Mouse (Mus musculus): Measurements from ENCODE around the gene Klhl25. TPM values are rescaled to one million over a fixed set of nuclear protein-coding genes. Genes with fewer than 3 reads are reported as not detected.
"Not testable (repeated sequence)": the region's sequence is repeated elsewhere in the genome, so short reads cannot be mapped to it uniquely, and the experiment has no call there.

Klhl25 gene
- polyA plus RNA-seq, 1 experiment = 9.4 TPM

- Histone ChIP-seq H3K27ac (ENCODE audit: insufficient read depth, low read depth, low read length) (no peak overlapping the region), H3K27me3 (ENCODE audit: control insufficient read depth, insufficient read depth, low read length) (no peaks in the 10 kb centered on the region), H3K36me3 (ENCODE audit: control insufficient read depth, insufficient read depth, low read length) (peaks cover 7% of the 10 kb centered on the region; the same call in 1 of the 2 replicates), H3K4me3 (ENCODE audit: low read depth, low read length) (no peak overlapping the region), H3K4me1 (ENCODE audit: control insufficient read depth, insufficient read depth, insufficient read length, low read length) (no peaks in the 10 kb centered on the region; the same call in 1 of the 2 replicates)
- TF ChIP-seq CTCF (IDR thresholded peaks at IDR 0.05; ENCODE audit: extremely low read depth, insufficient read length, insufficient replicate concordance, low read depth, low read length) (no peak), POLR2A (IDR thresholded peaks at IDR 0.05; ENCODE audit: low read depth, low read length) (no peak)
- WGBS = 94% methylated on average over 7 of the region's 7 CpGs
Measured at GRCm38 (mm10) chr7:75873746-75874145, 25.6 kb downstream of the Klhl25 start.

- not testable (repeated sequence) for H3K4me1 ChIP-seq (ENCODE audit: control insufficient read depth, insufficient read depth, insufficient read length, low read length); H3K4me3 ChIP-seq (ENCODE audit: low read depth, low read length); H3K27me3 ChIP-seq (ENCODE audit: control insufficient read depth, insufficient read depth, low read length); H3K36me3 ChIP-seq (ENCODE audit: control insufficient read depth, insufficient read depth, low read length); H3K27ac ChIP-seq (ENCODE audit: insufficient read depth, low read depth, low read length)
- WGBS = 81% methylated on average over 2 of the region's 2 CpGs
Measured at GRCm38 (mm10) chr7:75879436-75879835, 31.3 kb downstream of the Klhl25 start.

- 67% methylated on average over 8 of the region's 8 CpGs for WGBS
- H3K27ac ChIP-seq (ENCODE audit: insufficient read depth, low read depth, low read length) = no peak overlapping the region
- no peak for TF ChIP-seq POLR2A (IDR thresholded peaks at IDR 0.05; ENCODE audit: low read depth, low read length)
- TF ChIP-seq CTCF (IDR thresholded peaks at IDR 0.05; ENCODE audit: extremely low read depth, insufficient read length, insufficient replicate concordance, low read depth, low read length) = no peak
Measured at GRCm38 (mm10) chr7:75880236-75880635, 32.1 kb downstream of the Klhl25 start.

GRCm38 (mm10) chr7:75880650-75881049, 32.5 kb downstream of the Klhl25 start:
- Histone ChIP-seq H3K36me3 (ENCODE audit: control insufficient read depth, insufficient read depth, low read length) (no peaks in the 10 kb centered on the region), H3K27ac (ENCODE audit: insufficient read depth, low read depth, low read length) (no peak overlapping the region), H3K27me3 (ENCODE audit: control insufficient read depth, insufficient read depth, low read length) (no peaks in the 10 kb centered on the region), H3K4me1 (ENCODE audit: control insufficient read depth, insufficient read depth, insufficient read length, low read length) (no peaks in the 10 kb centered on the region), H3K4me3 (ENCODE audit: low read depth, low read length) (no peak overlapping the region)
- peak; percentile 79 for TF ChIP-seq CTCF (IDR thresholded peaks at IDR 0.05; ENCODE audit: extremely low read depth, insufficient read length, insufficient replicate concordance, low read depth, low read length)
- no peak for TF ChIP-seq POLR2A (IDR thresholded peaks at IDR 0.05; ENCODE audit: low read depth, low read length)
- 6% methylated on average over 8 of the region's 8 CpGs for whole genome bisulfite sequencing

More at GRCm38 (mm10) chr7:75880236-75880635, 32.1 kb downstream of the Klhl25 start:
- Histone ChIP-seq H3K4me3 (ENCODE audit: low read depth, low read length) (no peak overlapping the region), H3K36me3 (ENCODE audit: control insufficient read depth, insufficient read depth, low read length) (no peaks in the 10 kb centered on the region), H3K4me1 (ENCODE audit: control insufficient read depth, insufficient read depth, insufficient read length, low read length) (no peaks in the 10 kb centered on the region), H3K27me3 (ENCODE audit: control insufficient read depth, insufficient read depth, low read length) (no peaks in the 10 kb centered on the region)

GRCm38 (mm10) chr7:75881376-75881775, 33.3 kb downstream of the Klhl25 start:
- 50% methylated on average over 6 of the region's 6 CpGs for WGBS
- TF ChIP-seq CTCF (IDR thresholded peaks at IDR 0.05; ENCODE audit: extremely low read depth, insufficient read length, insufficient replicate concordance, low read depth, low read length) (no peak), POLR2A (IDR thresholded peaks at IDR 0.05; ENCODE audit: low read depth, low read length) (no peak)
- Histone ChIP-seq H3K4me3 (ENCODE audit: low read depth, low read length) (no peak overlapping the region), H3K27me3 (ENCODE audit: control insufficient read depth, insufficient read depth, low read length) (no peaks in the 10 kb centered on the region), H3K27ac (ENCODE audit: insufficient read depth, low read depth, low read length) (peak overlapping the region; percentile 59), H3K4me1 (ENCODE audit: control insufficient read depth, insufficient read depth, insufficient read length, low read length) (no peaks in the 10 kb centered on the region), H3K36me3 (ENCODE audit: control insufficient read depth, insufficient read depth, low read length) (no peaks in the 10 kb centered on the region)

- TF ChIP-seq POLR2A (IDR thresholded peaks at IDR 0.05; ENCODE audit: low read depth, low read length) (no peak), CTCF (IDR thresholded peaks at IDR 0.05; ENCODE audit: extremely low read depth, insufficient read length, insufficient replicate concordance, low read depth, low read length) (no peak)
- H3K4me3 ChIP-seq (ENCODE audit: low read depth, low read length) = no peak overlapping the region
- no peaks in the 10 kb centered on the region for H3K27me3 ChIP-seq (ENCODE audit: control insufficient read depth, insufficient read depth, low read length)
- H3K36me3 ChIP-seq (ENCODE audit: control insufficient read depth, insufficient read depth, low read length) = no peaks in the 10 kb centered on the region
- H3K4me1 ChIP-seq (ENCODE audit: control insufficient read depth, insufficient read depth, insufficient read length, low read length) = no peaks in the 10 kb centered on the region
- peak overlapping the region; percentile 59 for H3K27ac ChIP-seq (ENCODE audit: insufficient read depth, low read depth, low read length)
- WGBS = 65% methylated on average over 3 of the region's 3 CpGs
Measured at GRCm38 (mm10) chr7:75881791-75882190, 33.7 kb downstream of the Klhl25 start.

- 91% methylated on average over 4 of the region's 4 CpGs for WGBS
- no peaks in the 10 kb centered on the region for H3K27me3 ChIP-seq (ENCODE audit: control insufficient read depth, insufficient read depth, low read length)
- no peaks in the 10 kb centered on the region for H3K36me3 ChIP-seq (ENCODE audit: control insufficient read depth, insufficient read depth, low read length)
- H3K27ac ChIP-seq (ENCODE audit: insufficient read depth, low read depth, low read length) = no peak overlapping the region
- H3K4me3 ChIP-seq (ENCODE audit: low read depth, low read length) = no peak overlapping the region
- TF ChIP-seq POLR2A (IDR thresholded peaks at IDR 0.05; ENCODE audit: low read depth, low read length) = no peak
- TF ChIP-seq CTCF (IDR thresholded peaks at IDR 0.05; ENCODE audit: extremely low read depth, insufficient read length, insufficient replicate concordance, low read depth, low read length) = no peak
- H3K4me1 ChIP-seq (ENCODE audit: control insufficient read depth, insufficient read depth, insufficient read length, low read length) = no peaks in the 10 kb centered on the region
Measured at GRCm38 (mm10) chr7:75891466-75891865, 43.4 kb downstream of the Klhl25 start.

GRCm38 (mm10) chr7:75892737-75893136, 44.6 kb downstream of the Klhl25 start:
- Histone ChIP-seq H3K4me3 (ENCODE audit: low read depth, low read length) (no peak overlapping the region), H3K27ac (ENCODE audit: insufficient read depth, low read depth, low read length) (no peak overlapping the region), H3K27me3 (ENCODE audit: control insufficient read depth, insufficient read depth, low read length) (no peaks in the 10 kb centered on the region), H3K4me1 (ENCODE audit: control insufficient read depth, insufficient read depth, insufficient read length, low read length) (no peaks in the 10 kb centered on the region), H3K36me3 (ENCODE audit: control insufficient read depth, insufficient read depth, low read length) (no peaks in the 10 kb centered on the region)
- 55% methylated on average over 3 of the region's 3 CpGs for whole genome bisulfite sequencing
- no peak for TF ChIP-seq POLR2A (IDR thresholded peaks at IDR 0.05; ENCODE audit: low read depth, low read length)
- no peak for TF ChIP-seq CTCF (IDR thresholded peaks at IDR 0.05; ENCODE audit: extremely low read depth, insufficient read length, insufficient replicate concordance, low read depth, low read length)
